Mouse (Mus musculus) kidney, adult 2 months (tissue): Measurements from ENCODE around the gene Gm28961. TPM values are rescaled to one million over a fixed set of nuclear protein-coding genes. Genes with fewer than 3 reads are reported as not detected.
"Not testable (repeated sequence)": the region's sequence is repeated elsewhere in the genome, so short reads cannot be mapped to it uniquely, and the experiment has no call there.

Source experiments
- DNase-seq: peaks from one replicate; pipeline ENCODE4 v3.0.0; 2021
- H3K27ac ChIP-seq: fragments of 200-500 bp; 2 replicates; pipeline ENCODE4 v1.5.1; 2012; ENCODE audit warnings: low read depth, low read length, control low read depth, inconsistent platforms; ENCODE audit not compliant: insufficient read depth
- H3K27me3 ChIP-seq: fragments of 200-500 bp; replicated peaks from 2 replicates; pipeline ENCODE4 v1.6.1; 2012; ENCODE audit warnings: mild to moderate bottlenecking, moderate library complexity, low read length, inconsistent platforms; ENCODE audit not compliant: control insufficient read depth, insufficient read depth
- H3K36me3 ChIP-seq: fragments of 200-500 bp; 2 replicates; pipeline ENCODE4 v1.6.1; 2012; ENCODE audit warnings: mild to moderate bottlenecking, moderate library complexity, low read length, inconsistent platforms; ENCODE audit not compliant: control insufficient read depth, insufficient read depth
- H3K4me1 ChIP-seq: fragments of 200-500 bp; 2 replicates; pipeline ENCODE4 v1.6.1; 2011; ENCODE audit warnings: low read length; ENCODE audit not compliant: control insufficient read depth, insufficient read depth
- H3K4me3 ChIP-seq: fragments of 200-500 bp; 2 replicates; pipeline ENCODE4 v1.5.1; 2011; ENCODE audit warnings: mild to moderate bottlenecking, low read depth, low read length, control low read depth; ENCODE audit not compliant: insufficient read depth
- WGBS: fragments of 180-500 bp; shearing (Covaris S2); methylation state at CpG from one replicate; pipeline ENCODE4 v1.1.7; 2018; 5-methylcytosine and 5-hydroxymethylcytosine counted together
- polyA plus RNA-seq: library from polyadenylated mRNA; depleted of rRNA; stranded (reverse); fragments of >200 nt; gene quantifications from 2 replicates; pipeline ENCODE4 v1.2.3, GENCODE M21; 2012; rRNA removed

Gm28961 gene
- not detected in 2 replicates for polyA plus RNA-seq

DNA sequence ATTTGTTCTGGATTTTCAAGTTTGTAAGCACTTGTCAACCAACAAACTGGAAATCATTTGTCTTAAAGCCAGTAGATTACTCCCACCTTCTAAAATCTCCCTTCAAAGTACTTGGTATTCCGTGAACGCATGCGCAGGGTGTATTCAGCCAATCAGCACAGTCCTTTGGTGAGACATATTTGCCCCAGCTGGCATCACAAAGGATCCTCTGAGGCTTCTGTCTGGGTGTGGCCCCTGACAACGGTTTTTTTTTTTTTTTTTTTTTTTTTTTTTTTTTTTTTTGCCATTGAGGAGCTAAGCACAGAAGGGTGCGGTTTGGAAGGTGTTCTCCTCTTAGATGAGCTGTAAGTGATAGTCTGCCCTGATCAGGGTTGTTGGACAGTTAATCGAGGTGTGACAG is at the start of gene Gm28961:
TSS of gene Gm28961 (plus strand) at position 301 of the 400 bp plus-strand sequence.
- not testable (repeated sequence) for DNase-seq, H3K4me1 ChIP-seq, H3K27me3 ChIP-seq, H3K27ac ChIP-seq, H3K4me3 ChIP-seq, H3K36me3 ChIP-seq
- WGBS, result no CpG with 5 or more reads among the region's 6 CpGs

Other genes starting within 250 kb of the Gm28961 start
- gene Gm21943, start 172.0 kb upstream of the Gm28961 start, polyA plus RNA-seq, result not detected in 2 replicates